29 mouse cellular contexts compared by ENCODE assay signal in the genomic region with DNA sequence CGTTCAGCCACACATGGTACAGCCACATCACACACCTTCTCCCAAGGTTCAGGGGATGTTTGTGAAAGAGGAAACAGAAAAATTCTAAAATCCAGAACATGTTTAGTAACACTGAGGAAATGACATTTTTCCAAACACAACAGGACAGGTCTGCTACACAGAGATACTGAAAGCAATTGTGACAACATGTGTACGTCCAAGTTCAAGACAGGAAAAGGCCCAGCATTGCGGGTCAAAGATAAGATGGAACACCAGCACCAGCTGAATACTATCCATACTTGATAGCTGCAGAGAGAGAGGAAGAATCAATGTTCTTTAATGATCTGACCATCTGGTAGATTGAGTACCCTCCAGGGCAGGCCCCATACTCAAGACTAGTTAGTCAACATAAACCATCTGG. TPM values are rescaled to one million over a fixed set of nuclear protein-coding genes. Genes with fewer than 3 reads are reported as not detected.
DNase-seq lines count a peak whose midpoint lies in the region; ATAC-seq and TF ChIP-seq lines count a peak whose summit lies in the region.
"Had no signal": no experiment of that assay in that cellular context is flagged by ENCODE, and none has a peak within 500 bp of the region (broad histone marks: within the 10 kb centered on the region; RNA-seq: fewer than 3 reads in every experiment).

No protein-coding gene starts in this region.

- H3K36me3 ChIP-seq in heart, postnatal 0 days (replicated peaks; ENCODE audit: control insufficient read depth, insufficient read depth, low read length) = no peaks in the 10 kb centered on the region
- H3K36me3 ChIP-seq in lung, postnatal 0 days (ENCODE audit: insufficient read depth, low read length) = no peaks in the 10 kb centered on the region
- H3K36me3 ChIP-seq in liver, embryonic 16.5 days (ENCODE audit: control insufficient read depth, insufficient read depth) = no peaks in the 10 kb centered on the region
- H3K36me3 ChIP-seq: forebrain, embryonic 10.5 days; G1E; heart, embryonic 10.5 days had no signal

- no peak for TF ChIP-seq EP300 in heart, postnatal 0 days (IDR thresholded peaks at IDR 0.05; ENCODE audit: low read depth)
- TF ChIP-seq EP300 in lung, postnatal 0 days (IDR thresholded peaks at IDR 0.05) = peak; percentile 35; the same call in 1 of the 2 replicates

- TF ChIP-seq CTCF in heart, postnatal 0 days (IDR thresholded peaks at IDR 0.05; ENCODE audit: low read depth) = no peak
- TF ChIP-seq CTCF in lung, postnatal 0 days (IDR thresholded peaks at IDR 0.05) = no peak

- peak; percentile 47; the same call in 1 of the 2 replicates for ATAC-seq in heart, postnatal 0 days (ENCODE audit: insufficient read depth, low read depth)
- no peak for ATAC-seq in lung, postnatal 0 days
- ATAC-seq in liver, embryonic 16.5 days (ENCODE audit: low read depth) = peak; percentile 62; the same call in 1 of the 2 replicates
- ATAC-seq in granulocyte monocyte progenitor cell, adult 5-6 weeks (replicated peaks; ENCODE audit: poor library complexity, severe bottlenecking) = no peak
- ATAC-seq: activated CD4-positive, CD25-positive, alpha-beta regulatory T cell, adult 4 months; forebrain, embryonic 13.5 days; forebrain, embryonic 16.5 days; hindbrain, postnatal 0 days; inflammation-experienced regulatory T-cells, adult 6 months had no signal

- no peak overlapping the region for H3K9ac ChIP-seq in heart, postnatal 0 days (replicated peaks; ENCODE audit: low read depth, low read length)
- H3K9ac ChIP-seq in lung, postnatal 0 days (replicated peaks; ENCODE audit: low read depth) = no peak overlapping the region
- no peak overlapping the region for H3K9ac ChIP-seq in liver, embryonic 16.5 days (ENCODE audit: low read depth, low read length)
- H3K9ac ChIP-seq: forebrain, embryonic 13.5 days; hindbrain, embryonic 14.5 days had no signal

- H3K27ac ChIP-seq in heart, postnatal 0 days (ENCODE audit: low read depth) = no peak overlapping the region
- H3K27ac ChIP-seq in lung, postnatal 0 days (ENCODE audit: low read length) = no peak overlapping the region
- no peak overlapping the region for H3K27ac ChIP-seq in liver, embryonic 16.5 days (ENCODE audit: low read length)
- H3K27ac ChIP-seq: forebrain, embryonic 10.5 days; forebrain, embryonic 13.5 days; gastrocnemius, adult 2 months; heart, embryonic 10.5 days; hindbrain, embryonic 14.5 days; hindbrain, postnatal 0 days had no signal

- no peaks in the 10 kb centered on the region for H3K27me3 ChIP-seq in heart, postnatal 0 days (ENCODE audit: control insufficient read depth, insufficient read depth, low read length)
- H3K27me3 ChIP-seq in lung, postnatal 0 days (replicated peaks; ENCODE audit: insufficient read depth, low read length) = no peaks in the 10 kb centered on the region
- H3K27me3 ChIP-seq in liver, embryonic 16.5 days (ENCODE audit: control insufficient read depth, insufficient read depth, low read depth, low read length) = no peaks in the 10 kb centered on the region
- H3K27me3 ChIP-seq: CH12.LX; forebrain, embryonic 13.5 days had no signal

- no peak overlapping the region for H3K4me3 ChIP-seq in heart, postnatal 0 days (ENCODE audit: low read depth, low read length)
- no peak overlapping the region for H3K4me3 ChIP-seq in lung, postnatal 0 days (ENCODE audit: low read depth, low read length)
- no peak overlapping the region for H3K4me3 ChIP-seq in liver, embryonic 16.5 days (ENCODE audit: low read depth, low read length)
- H3K4me3 ChIP-seq: forebrain, embryonic 10.5 days; forebrain, embryonic 13.5 days; gastrocnemius, adult 2 months; heart, embryonic 10.5 days had no signal

- DNase-seq in heart, postnatal 0 days (ENCODE audit: low spot score) = peak; percentile 7
- DNase-seq in heart, postnatal 25 days (ENCODE audit: low spot score) = no peak
- DNase-seq in lung, postnatal 0 days (ENCODE audit: low spot score) = no peak
- no peak for DNase-seq in lung, postnatal 14 days
- DNase-seq in testis, postnatal 10 days (ENCODE audit: low spot score) = no peak
- DNase-seq: adrenal gland, adult 8-10 months; adrenal gland, postnatal 25 days; B cell, adult 2 months; cerebellum, adult 11-12 months; cerebellum, adult 8-10 months; cerebellum, postnatal 10 days; cerebellum, postnatal 36 days; gastrocnemius, adult 2 months; gastrocnemius, postnatal 14 days; heart, adult 18-20 months; heart, postnatal 10 days; heart, postnatal 4 days had no signal

- no peaks in the 10 kb centered on the region for H3K4me1 ChIP-seq in heart, postnatal 0 days (ENCODE audit: control insufficient read depth, insufficient read depth)
- H3K4me1 ChIP-seq in lung, postnatal 0 days (ENCODE audit: insufficient read depth, low read depth, low read length) = no peaks in the 10 kb centered on the region
- H3K4me1 ChIP-seq in liver, embryonic 16.5 days (ENCODE audit: control insufficient read depth, low read depth, low read length) = no peaks in the 10 kb centered on the region
- H3K4me1 ChIP-seq: forebrain, embryonic 10.5 days; forebrain, embryonic 13.5 days; heart, embryonic 10.5 days had no signal

- no peaks in the 10 kb centered on the region for H3K9me3 ChIP-seq in heart, postnatal 0 days (replicated peaks; ENCODE audit: control insufficient read depth, low read length)
- H3K9me3 ChIP-seq in lung, postnatal 0 days (ENCODE audit: low read length) = no peaks in the 10 kb centered on the region
- H3K9me3 ChIP-seq in liver, embryonic 16.5 days (replicated peaks; ENCODE audit: control insufficient read depth, low read length) = no peaks in the 10 kb centered on the region
- H3K9me3 ChIP-seq: forebrain, embryonic 10.5 days; forebrain, embryonic 13.5 days; heart, embryonic 10.5 days had no signal

- intact Hi-C loops in heart, postnatal 25 days (cut with DNase I) = no loop called here

- no peak overlapping the region for H3K4me2 ChIP-seq in heart, postnatal 0 days (ENCODE audit: low read depth, low read length)
- H3K4me2 ChIP-seq in lung, postnatal 0 days (replicated peaks; ENCODE audit: low read depth, low read length) = no peak overlapping the region
- H3K4me2 ChIP-seq in liver, embryonic 16.5 days (ENCODE audit: low read depth, low read length) = no peak overlapping the region
- H3K4me2 ChIP-seq: forebrain, embryonic 13.5 days; hindbrain, embryonic 14.5 days had no signal

- 45% methylated on average over 3 of the region's 3 CpGs for WGBS in heart, postnatal 0 days
- WGBS in lung, postnatal 0 days = 66% methylated on average over 3 of the region's 3 CpGs
- 29% methylated on average over 3 of the region's 3 CpGs for WGBS in liver, embryonic 16.5 days (ENCODE audit: insufficient replicate concordance)

RNA-seq across cellular contexts. Expression of a gene that starts 41.1 kb away (rescaled TPM):
- 0.46 and 1.1 TPM in 2 replicates for total RNA-seq in heart, postnatal 0 days (2014; rRNA removed; ENCODE audit: low replicate concordance)
- 0.05 TPM in 1 of 2 replicates, not detected in the other for polyA plus RNA-seq in heart, postnatal 0 days (2015; fragmentation: Nextera tagmentation; extraction: Ambion mirVana)
- under 1 TPM in 1 of 2 experiments, not detected in 1; 0.36 TPM for total RNA-seq in heart, postnatal 25 days (2021)
- polyA plus RNA-seq in lung, postnatal 0 days (2015; fragmentation: Nextera tagmentation; extraction: Ambion mirVana) = 1.0 and 1.6 TPM in 2 replicates
- polyA plus RNA-seq in liver, embryonic 16.5 days (2015; fragmentation: Nextera tagmentation; extraction: Ambion mirVana) = 0.25 and 0.28 TPM in 2 replicates
- total RNA-seq in granulocyte monocyte progenitor cell, adult 5-6 weeks (2014; fragmentation: Nextera tagmentation) = 1.4 TPM in 1 of 2 replicates, not detected in the other
- total RNA-seq in granulocyte monocyte progenitor cell, adult 5-6 weeks (2017) = 0.46 TPM in 1 of 2 replicates, not detected in the other
- total RNA-seq: adrenal gland, postnatal 25 days; CH12.LX; heart, adult 18-20 months had no signal
- polyA plus RNA-seq: activated CD4-positive, CD25-positive, alpha-beta regulatory T cell, adult 4 months; G1E; inflammation-experienced regulatory T-cells, adult 6 months had no signal

Comparison
In these comparisons a context has a peak if more than half of its experiments do, and no peak if none do; other contexts are left out.
1. ATAC-seq: peak in heart, postnatal 0 days (single experiment) and liver, embryonic 16.5 days (single experiment); none in lung, postnatal 0 days (single experiment) and granulocyte monocyte progenitor cell, adult 5-6 weeks (single experiment).